Mouse (Mus musculus): ENCODE measurements around the gene Lrrk1.

Lrrk1 gene

GRCm38 (mm10) chr7:66333906-66334500, 54.1 kb downstream of the Lrrk1 start:
- DNase-seq, result no peak

DNA sequence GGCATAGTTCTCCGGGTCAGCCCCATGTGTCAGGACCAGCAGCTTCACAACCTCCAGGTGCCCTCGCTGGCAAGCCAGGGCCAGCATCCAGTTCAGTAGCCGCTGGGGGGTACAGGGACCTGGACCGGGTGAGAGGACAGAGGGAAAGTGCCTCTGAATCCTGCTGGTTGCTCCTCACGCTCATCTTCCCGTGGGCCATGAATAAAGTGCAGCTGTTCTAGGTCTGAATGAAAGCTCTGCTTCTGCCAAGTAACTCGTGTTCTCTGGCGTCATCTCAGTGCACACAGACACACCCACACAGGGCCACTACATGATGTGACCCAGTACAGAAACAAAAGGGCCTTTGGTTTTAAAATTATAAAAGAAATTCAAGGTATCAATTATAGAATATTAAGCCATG, 55.8 kb downstream of the Lrrk1 start:
- DNase-seq, result no peak

DNA sequence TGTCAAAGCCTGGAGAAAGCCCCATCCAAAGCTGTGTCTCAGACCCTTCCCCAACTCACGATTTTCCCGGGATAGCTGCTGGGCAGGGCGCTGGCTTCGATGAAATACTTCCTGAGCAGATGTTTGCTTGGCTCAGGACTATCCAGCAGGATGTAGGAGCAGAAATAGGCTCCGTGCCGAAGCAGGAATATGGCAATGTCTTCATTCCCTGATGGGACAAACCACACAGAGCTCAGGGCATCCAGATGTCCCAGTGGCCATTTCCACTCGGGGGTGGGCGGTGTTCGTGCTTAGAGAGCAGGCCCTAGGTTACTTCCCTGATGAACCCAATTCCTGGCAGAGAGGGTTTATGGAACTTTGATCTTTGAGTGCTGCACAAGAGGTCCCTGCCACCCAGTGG, 57.5 kb downstream of the Lrrk1 start:
- no peak for DNase-seq

GRCm38 (mm10) chr7:66327516-66327915, 60.6 kb downstream of the Lrrk1 start:
- DNase-seq, result no peak

- DNase-seq, result no peak
Measured at GRCm38 (mm10) chr7:66325419-66326053, 62.6 kb downstream of the Lrrk1 start.

- DNase-seq, result no peak
Measured at GRCm38 (mm10) chr7:66323252-66324015, 64.7 kb downstream of the Lrrk1 start.

DNA sequence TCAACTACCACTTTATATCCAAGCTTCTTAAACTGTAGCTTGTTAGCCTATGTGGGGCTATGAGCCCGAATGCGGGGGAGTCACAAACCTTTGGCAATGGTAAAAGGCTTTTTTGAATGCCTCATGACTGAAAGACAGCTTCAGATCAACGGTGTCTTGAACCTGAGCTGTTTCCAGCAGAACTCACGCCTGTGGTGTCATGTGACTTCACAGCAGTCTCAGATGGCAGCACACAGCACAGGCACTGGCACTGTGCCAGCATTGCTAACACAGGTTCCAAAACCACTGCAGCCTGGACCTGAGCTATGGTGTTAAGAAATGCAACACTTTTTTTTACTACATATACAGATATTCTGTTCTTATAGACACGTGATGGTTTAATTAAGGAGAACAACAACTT, 67.2 kb downstream of the Lrrk1 start:
- DNase-seq, result no peak

DNA sequence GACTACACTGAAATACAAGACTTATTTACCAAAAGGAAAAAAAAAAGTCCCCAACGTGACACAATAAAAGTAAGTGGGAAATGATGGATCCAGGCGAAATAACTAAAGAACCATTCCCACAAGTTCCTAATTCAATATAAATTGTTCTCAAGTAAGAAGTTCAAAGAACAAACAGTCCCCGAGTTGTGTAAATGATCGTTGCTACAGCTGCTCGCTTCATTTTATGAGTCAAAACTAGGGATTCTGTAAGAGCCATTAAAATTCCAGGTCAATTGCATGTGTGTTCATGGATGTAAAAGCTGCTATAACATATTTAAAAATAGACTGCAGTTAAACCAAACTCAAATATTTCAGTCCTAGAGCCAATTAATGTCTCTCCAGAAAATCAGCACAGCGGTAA, 70.0 kb downstream of the Lrrk1 start:
- no peak for DNase-seq

DNA sequence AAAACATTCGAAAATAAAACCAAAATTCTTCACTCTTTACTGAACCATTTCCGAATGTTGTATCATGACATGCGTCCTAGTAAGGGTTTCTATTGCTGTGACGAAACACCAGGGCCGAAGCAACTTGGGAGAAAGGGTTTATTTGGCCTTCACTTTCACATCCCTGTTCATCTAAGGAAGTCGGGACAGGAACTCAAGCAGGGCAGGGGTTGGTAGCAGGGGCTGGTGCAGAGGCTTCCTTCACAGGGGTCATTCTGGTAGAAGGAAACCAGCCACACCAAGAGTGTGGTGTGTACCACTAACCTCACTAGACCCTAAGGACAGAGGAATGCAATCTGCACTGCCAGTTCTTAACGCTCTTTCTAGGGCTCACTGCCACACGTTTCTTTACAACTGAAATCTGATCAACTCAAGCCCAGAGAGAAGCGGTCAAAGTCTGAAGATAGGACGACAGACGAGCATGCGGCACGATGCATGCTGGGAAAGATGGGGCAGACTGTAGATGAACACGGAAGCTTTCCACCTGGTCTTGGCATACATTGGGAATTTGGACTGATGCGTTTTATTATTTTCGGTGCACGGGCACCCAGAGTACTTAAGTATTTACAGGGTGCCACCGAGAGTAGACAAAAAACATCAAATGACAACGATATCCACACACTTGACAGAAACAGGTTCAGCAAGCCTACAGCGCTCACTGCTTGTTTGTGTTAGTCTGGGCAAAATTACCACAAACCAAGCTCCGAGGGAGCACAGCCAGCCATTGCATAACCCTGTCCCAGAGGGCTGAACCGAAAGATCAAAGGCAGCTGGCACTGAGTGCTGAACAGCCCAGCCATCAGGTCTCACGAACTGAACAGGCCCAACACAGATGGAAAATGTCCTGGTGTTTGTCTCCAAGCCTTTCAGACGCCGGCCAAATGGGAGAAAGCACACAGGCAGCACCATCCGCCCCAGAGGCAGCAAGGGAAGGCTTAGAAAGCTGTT, 77.2 kb downstream of the Lrrk1 start:
- peak; percentile 25 for DNase-seq

- DNase-seq, result peak; percentile 42
Measured at GRCm38 (mm10) chr7:66309950-66310669, 78.0 kb downstream of the Lrrk1 start.

GRCm38 (mm10) chr7:66309240-66309949, 78.8 kb downstream of the Lrrk1 start:
- DNase-seq, result no peak

DNA sequence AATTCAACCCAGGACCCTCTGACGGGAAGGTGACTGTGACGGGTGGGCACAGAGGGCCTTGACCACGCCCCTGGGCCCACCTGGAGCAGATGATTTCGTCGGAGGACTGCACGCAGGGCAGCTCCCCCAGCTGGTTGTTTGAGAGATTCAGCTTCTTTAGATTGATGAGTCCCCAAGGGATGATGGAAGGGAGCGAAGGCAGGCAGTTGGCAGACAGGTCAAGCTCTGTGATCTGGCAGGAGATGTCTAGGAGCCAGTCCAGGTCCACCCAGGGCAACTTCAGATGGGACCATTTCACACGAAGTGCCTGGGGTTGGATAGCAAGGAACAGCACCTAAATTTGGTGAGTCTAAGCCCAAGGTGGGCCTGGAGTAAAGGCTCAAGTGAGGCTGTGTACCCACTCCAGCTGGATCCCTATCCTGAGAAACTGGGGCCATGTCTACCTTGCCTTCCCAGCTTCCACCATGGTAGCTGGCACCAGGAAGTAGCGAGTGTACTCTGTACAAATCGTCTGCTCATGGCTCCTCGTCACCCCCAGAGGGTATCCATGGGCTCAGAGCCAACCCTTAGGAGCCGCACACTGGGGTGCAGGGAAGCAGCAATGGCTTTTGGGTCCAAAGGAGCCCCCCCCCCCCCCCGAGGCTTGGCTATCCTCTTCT, 79.4 kb downstream of the Lrrk1 start:
- DNase-seq, result no peak

DNA sequence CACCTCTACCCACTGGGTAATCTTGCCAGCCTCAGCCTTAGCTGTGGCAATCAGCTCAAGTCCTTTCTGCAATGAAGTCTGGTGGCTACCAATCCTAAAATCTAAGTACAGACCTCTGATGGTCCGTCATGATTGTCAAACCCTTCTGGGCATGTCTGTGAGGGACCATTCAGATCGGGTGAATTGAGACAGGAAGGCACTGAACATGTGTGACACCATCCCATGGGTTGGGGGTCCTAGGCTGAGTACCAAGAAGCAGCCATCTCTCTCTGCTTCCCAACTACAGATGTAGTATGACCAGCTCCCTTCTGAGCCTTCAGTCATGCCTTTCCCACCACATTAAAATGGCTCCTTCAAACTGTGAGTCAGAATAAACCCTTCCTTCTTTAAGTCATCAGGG, 80.4 kb downstream of the Lrrk1 start:
- no peak for DNase-seq

GRCm38 (mm10) chr7:66305714-66306198, 82.4 kb downstream of the Lrrk1 start:
- no peak for DNase-seq

GRCm38 (mm10) chr7:66304993-66305713, 83.0 kb downstream of the Lrrk1 start:
- no peak for DNase-seq

- DNase-seq, result no peak
Measured at GRCm38 (mm10) chr7:66303922-66304660, 84.1 kb downstream of the Lrrk1 start.

- DNase-seq, result no peak
Measured at GRCm38 (mm10) chr7:66301486-66301885, 86.7 kb downstream of the Lrrk1 start.

GRCm38 (mm10) chr7:66300680-66301079, 87.5 kb downstream of the Lrrk1 start:
- DNase-seq, result peak; percentile 80

DNA sequence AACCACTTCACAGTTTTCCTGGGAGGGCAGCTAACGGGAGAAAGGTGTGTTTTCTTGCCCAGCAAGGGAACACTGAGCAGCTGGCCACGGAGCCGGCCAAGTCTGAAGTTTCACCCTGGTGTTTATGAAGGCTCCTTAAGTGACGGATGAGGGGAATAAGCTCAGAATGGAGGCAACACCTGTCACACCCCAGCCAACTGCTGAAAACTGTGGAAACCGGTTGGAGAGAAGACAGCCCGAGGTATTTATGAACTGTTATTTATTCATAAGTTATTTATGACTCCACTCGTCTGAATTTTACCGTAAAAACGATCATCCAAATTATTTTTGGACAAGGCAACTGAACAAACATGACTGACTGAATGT, 90.5 kb downstream of the Lrrk1 start:
- DNase-seq, result no peak
